Mouse (Mus musculus) left cerebral cortex, postnatal 4 days (tissue): Measurements from ENCODE around the gene Ip6k2. TPM values are rescaled to one million over a fixed set of nuclear protein-coding genes. Genes with fewer than 3 reads are reported as not detected.

Experiments
- DNase-seq: peaks from one replicate; pipeline ENCODE4 v3.0.0-alpha.2; 2022
- intact Hi-C: fragments of 180-260 bp; cut with DNase I; formaldehyde crosslinking; loops from one replicate; pipeline ENCODE4 v1.15.1; 2025
- total RNA-seq, 2 experiments: library from RNA; stranded (reverse); gene quantifications; 2 replicates each; pipeline ENCODE4 v1.2.3; 2021

Ip6k2 gene
- total RNA-seq, 2 experiments from 2014 or later: 188 to 206 TPM

DNA sequence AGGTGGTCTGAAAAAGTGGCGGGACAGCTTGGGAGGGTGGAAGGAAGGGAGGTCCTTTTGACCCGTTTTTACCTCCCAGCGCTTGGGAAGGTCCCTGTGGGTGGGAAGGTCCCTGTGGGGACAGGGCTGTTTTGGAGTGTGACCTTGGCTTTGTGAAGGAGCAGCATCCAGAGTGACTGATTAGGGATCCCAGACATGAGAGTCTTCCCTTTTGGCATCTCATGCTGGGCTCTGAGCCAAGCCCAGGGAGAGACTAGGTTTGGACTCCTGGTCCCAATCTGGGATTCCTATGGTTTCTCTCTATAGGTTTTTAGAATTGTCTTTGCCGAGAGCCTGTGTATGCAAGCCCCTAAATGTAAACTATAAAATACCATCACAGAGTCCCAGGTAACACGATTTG lies 26.9 kb downstream of the Ip6k2 start:
- DNase-seq: no peak
- intact Hi-C loops: no loop called here

- DNase-seq: no peak
- intact Hi-C loops: no loop called here
These were observed 32.0 kb downstream of the Ip6k2 start for GRCm38 (mm10) chr9:108815557-108815956.

DNA sequence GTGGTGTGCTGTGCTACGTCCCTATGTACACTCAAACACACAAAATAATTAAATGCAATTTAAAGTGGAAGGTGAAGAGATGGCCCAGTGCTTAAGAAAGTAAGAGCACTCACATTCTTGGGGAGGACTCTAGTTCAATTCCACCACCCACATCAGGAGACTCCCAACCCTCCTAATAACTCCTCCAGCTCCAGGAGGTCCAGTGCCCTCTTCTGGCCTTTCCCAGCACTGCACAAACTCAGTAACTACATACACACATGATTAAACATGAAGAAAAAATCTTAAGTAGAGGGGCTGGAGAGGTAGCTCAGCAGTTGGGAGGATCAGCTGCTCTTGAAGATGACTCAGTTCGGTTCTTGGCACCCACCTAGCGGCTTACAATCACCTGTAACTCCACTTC lies 35.9 kb downstream of the Ip6k2 start:
- intact Hi-C loops: no loop called here
- DNase-seq: peak; percentile 71

DNA sequence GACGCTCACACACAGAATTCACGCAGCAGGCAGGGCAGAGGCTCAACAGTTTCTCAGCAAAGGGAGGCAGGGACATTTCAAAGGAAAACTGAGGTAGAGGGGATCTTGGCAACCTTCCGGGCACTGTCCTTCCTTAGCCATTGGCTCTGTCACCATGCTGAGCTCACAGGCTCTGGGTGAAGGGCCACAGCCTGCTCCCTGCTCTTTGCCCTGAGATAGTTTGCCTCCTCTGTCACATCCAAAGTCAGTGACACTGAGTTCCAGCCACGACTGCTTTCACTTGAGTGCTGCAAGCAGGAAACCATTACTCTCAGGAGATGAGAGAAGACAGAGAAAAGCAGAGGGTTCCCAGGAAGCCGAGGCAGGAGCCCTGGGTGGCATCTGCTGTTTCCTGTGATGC lies 36.5 kb downstream of the Ip6k2 start:
- intact Hi-C loops: no loop called here
- no peak for DNase-seq

- intact Hi-C loops: no loop called here
- DNase-seq: no peak
These were observed 40.6 kb downstream of the Ip6k2 start for GRCm38 (mm10) chr9:108824144-108824685.

GRCm38 (mm10) chr9:108824755-108825413 lies 41.3 kb downstream of the Ip6k2 start:
- DNase-seq: peak; percentile 97
- intact Hi-C loops: no loop called here

DNA sequence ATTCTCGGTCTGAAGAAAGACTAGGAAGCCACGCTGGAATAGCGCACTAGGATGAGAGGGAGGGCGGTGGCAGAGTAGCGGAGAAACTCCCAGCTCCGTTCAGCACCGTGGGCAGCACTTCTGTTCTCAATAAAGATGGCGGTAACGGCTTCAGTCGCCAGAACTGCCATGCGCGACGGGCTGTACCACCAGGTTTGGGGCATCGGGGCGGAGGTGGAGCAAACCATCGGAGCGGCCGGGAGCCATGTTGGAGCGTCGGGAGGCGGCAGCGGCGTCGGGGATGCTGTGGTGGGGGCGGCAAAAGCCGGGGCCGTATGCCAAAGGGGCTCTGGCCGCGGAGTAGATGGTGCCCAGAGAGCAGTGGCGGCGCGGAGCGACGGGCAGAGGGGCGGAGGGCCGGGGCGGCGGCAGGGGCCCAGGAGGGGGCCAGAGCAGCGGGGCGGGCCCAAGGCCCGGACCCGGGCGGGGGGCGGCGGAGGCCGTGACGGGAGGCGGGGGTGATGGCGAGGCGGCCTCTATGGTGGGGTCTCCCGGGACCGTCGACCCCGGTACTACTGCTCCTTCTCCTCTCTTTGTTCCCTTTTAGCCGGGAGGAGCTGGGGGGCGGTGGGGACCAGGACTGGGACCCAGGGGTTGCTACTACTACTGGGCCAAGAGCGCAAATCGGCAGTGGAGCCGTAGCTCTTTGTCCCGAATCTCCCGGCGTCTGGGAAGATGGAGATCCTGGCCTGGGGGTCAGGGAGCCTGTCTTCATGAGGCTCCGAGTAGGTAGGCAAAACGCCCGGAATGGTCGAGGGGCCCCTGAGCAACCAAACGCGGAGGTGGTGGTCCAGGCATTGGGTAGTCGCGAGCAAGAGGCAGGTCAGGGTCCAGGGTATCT lies 42.5 kb downstream of the Ip6k2 start, which contains the start of gene Celsr3:
Celsr3 (plus strand) TSS at position 501 of the 880 bp plus-strand sequence.
- intact Hi-C loops: no loop called here
- DNase-seq: peak; percentile 95

- peak; percentile 69 for DNase-seq
- intact Hi-C loops: no loop called here
These were observed 43.2 kb downstream of the Ip6k2 start for GRCm38 (mm10) chr9:108826700-108827340.

- DNase-seq: no peak
- intact Hi-C loops: no loop called here
These were observed 43.9 kb downstream of the Ip6k2 start for GRCm38 (mm10) chr9:108827454-108827853.

DNA sequence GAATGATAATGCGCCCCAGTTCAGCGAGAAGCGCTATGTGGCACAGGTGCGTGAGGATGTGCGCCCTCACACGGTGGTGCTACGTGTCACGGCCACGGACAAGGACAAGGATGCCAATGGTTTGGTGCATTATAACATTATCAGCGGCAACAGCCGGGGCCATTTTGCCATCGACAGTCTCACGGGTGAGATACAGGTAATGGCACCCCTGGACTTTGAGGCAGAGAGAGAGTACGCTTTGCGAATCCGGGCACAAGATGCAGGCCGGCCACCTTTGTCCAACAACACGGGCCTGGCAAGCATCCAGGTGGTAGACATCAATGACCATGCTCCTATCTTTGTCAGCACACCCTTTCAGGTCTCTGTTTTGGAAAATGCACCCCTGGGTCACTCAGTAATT lies 44.3 kb downstream of the Ip6k2 start:
- DNase-seq: no peak
- intact Hi-C loops: no loop called here

DNA sequence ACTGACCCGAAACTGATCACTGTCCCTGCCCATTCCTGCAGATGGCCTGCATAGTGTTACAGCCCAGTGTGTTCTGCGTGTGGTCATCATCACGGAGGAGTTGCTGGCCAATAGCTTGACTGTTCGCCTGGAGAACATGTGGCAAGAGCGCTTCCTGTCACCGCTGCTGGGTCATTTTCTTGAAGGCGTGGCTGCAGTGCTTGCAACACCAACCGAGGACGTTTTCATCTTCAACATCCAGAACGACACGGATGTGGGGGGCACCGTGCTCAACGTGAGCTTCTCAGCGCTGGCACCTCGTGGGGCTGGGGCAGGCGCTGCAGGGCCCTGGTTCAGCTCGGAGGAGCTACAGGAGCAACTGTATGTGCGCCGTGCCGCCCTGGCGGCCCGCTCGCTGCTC lies 48.0 kb downstream of the Ip6k2 start:
- intact Hi-C loops: no loop called here
- no peak for DNase-seq

DNA sequence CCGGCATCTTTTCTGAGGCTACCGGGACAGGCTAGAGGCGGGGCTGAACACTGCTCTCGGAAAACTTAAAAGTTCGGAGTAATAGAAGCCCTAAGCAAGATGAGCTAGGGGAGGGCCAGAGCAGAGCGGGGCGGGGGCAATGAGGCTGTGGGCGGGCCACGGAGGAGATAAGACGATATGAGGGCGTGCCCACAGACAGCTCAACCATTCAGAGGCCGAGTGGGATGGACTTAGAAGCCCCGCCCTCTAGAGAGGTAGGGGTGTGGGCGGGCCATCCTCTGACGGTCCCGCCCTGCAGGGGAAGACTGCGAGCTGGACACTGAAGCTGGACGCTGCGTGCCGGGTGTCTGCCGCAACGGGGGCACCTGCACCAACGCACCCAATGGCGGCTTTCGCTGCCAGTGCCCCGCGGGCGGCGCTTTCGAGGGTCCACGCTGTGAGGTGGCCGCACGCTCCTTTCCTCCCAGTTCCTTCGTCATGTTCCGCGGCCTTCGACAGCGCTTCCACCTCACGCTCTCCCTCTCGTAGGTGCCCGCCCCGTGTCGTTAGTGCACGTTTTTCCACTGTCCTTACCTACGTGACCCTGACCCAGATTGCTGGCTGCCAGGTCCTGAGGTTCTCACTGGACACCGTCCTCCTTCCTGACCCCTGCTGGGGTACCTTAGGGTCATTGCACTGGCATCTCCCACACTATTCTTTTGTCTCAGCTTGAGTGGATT lies 49.0 kb downstream of the Ip6k2 start:
- peak; percentile 86 for DNase-seq
- intact Hi-C loops: no loop called here

- intact Hi-C loops: no loop called here
- DNase-seq: peak; percentile 89
These were observed 59.4 kb downstream of the Ip6k2 start for GRCm38 (mm10) chr9:108842989-108843388.

GRCm38 (mm10) chr9:108845390-108845789 lies 61.8 kb downstream of the Ip6k2 start:
- no peak for DNase-seq
- intact Hi-C loops: no loop called here

DNA sequence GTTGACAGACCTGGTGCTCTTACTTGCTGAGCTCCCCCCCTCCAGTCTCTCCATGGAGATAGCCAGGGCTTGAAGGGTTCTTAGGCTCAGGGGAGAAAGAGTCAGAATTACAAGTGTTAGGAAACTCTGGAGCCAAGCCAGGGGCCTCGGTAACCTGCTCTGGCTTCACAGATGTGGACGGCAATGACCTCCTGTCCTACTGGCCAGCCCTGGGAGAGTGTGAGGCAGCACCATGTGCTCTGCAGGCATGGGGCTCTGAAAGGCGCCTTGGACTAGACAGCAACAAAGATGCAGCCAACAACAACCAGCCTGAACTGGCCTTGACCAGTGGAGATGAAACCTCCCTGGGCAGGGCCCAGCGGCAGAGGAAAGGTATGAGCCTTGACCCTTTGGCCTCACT lies 63.8 kb downstream of the Ip6k2 start:
- DNase-seq: no peak
- intact Hi-C loops: no loop called here

GRCm38 (mm10) chr9:108848419-108848818 lies 64.8 kb downstream of the Ip6k2 start:
- no peak for DNase-seq
- intact Hi-C loops: no loop called here

DNA sequence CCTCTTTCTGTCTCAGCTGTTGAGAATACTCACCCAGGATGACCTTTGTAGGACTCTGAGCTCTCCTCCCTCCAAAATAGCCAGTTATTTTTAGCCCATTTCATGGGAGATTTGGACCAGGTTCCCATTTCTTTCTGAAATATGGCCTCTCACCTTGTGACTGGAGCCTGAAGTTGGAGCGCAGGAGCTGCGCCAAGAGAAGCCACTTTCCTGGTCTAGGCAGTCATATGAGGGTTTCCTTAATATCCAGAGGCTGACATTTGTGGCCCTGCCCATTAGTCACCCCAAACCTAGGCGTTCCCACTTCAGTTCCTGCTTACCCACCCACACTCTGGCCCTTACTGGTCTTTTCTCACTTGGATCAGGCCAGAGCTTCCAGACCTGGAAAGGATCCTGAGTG lies 69.4 kb downstream of the Ip6k2 start, which contains the start of gene Slc26a6:
Slc26a6 (plus strand) TSS at position 308 of the 400 bp plus-strand sequence.
- intact Hi-C loops: no loop called here
- DNase-seq: no peak

GRCm38 (mm10) chr9:108853635-108854240 lies 70.1 kb downstream of the Ip6k2 start:
- DNase-seq: peak; percentile 93
- intact Hi-C loops: no loop called here

- DNase-seq: peak; percentile 89
- intact Hi-C loops: no loop called here
These were observed 70.7 kb downstream of the Ip6k2 start for GRCm38 (mm10) chr9:108854241-108854696.

DNA sequence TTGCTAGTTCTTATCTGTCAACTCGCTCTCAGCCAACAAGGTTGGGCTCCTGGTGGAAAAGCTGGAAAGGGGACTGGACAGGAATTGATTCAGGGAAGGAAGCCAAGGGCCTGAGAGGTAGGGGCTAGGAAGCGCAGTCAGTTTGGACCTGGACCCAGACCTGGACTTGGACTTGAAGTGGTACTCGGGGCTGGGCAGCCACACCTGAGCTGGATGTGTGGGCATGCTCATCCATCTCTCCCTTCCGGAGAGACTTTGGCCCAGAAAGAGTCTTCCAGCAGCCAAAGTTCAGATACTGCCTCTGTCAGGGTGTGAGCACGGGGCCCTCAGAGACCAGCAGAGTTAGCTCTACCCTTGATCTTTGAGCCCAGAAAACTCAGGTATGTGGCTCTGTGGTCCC lies 71.7 kb downstream of the Ip6k2 start:
- DNase-seq: no peak
- intact Hi-C loops: no loop called here
